Mouse (Mus musculus) spleen, adult 2 months (tissue): ENCODE measurements around the gene Arhgef15. TPM values are rescaled to one million over a fixed set of nuclear protein-coding genes. Genes with fewer than 3 reads are reported as not detected.
"Not testable (repeated sequence)": the region's sequence is repeated elsewhere in the genome, so short reads cannot be mapped to it uniquely, and the experiment has no call there.

Source experiments
- DNase-seq, 2 experiments: peaks; one replicate each; pipeline versions ENCODE4 v3.0.0 to v3.0.0-alpha.2; 2012 to 2021; ENCODE audit warnings: low spot score in 2 of 2, low read depth in 1 of 2
- H3K27ac ChIP-seq: fragments of 200-500 bp; 2 replicates; pipeline ENCODE4 v1.5.1; 2012; ENCODE audit warnings: low read length, inconsistent platforms; ENCODE audit not compliant: insufficient read depth
- H3K27me3 ChIP-seq: fragments of 200-500 bp; 2 replicates; pipeline ENCODE4 v1.6.1; 2012; ENCODE audit warnings: mild to moderate bottlenecking, moderate library complexity, low read length, inconsistent platforms; ENCODE audit not compliant: control insufficient read depth, insufficient read depth
- H3K36me3 ChIP-seq: fragments of 200-500 bp; 2 replicates; pipeline ENCODE4 v1.6.1; 2012; ENCODE audit warnings: mild to moderate bottlenecking, low read length, inconsistent platforms; ENCODE audit not compliant: control insufficient read depth, insufficient read depth
- H3K4me1 ChIP-seq: fragments of 200-500 bp; 2 replicates; pipeline ENCODE4 v1.6.1; 2011; ENCODE audit warnings: inconsistent platforms; ENCODE audit not compliant: control insufficient read depth, insufficient read depth, insufficient read length
- H3K4me3 ChIP-seq: fragments of 200-500 bp; 2 replicates; pipeline ENCODE4 v1.5.1; 2011; ENCODE audit warnings: mild to moderate bottlenecking, inconsistent platforms; ENCODE audit not compliant: insufficient read depth, insufficient read length; ENCODE audit errors: extremely low read depth
- CTCF ChIP-seq: fragments of 200-500 bp; IDR thresholded peaks from 2 replicates; pipeline ENCODE4 v1.5.1; 2011; ENCODE audit warnings: mild to moderate bottlenecking, inconsistent platforms; ENCODE audit not compliant: insufficient read depth, insufficient read length, insufficient replicate concordance; ENCODE audit errors: extremely low read depth
- POLR2A ChIP-seq: fragments of 200-500 bp; IDR thresholded peaks from 2 replicates; pipeline ENCODE4 v1.6.1; 2011; ENCODE audit warnings: low read depth, low read length, inconsistent platforms
- WGBS: fragments of 180-500 bp; shearing (Covaris S2); methylation state at CpG from one replicate; pipeline ENCODE4 v1.1.7; 2018; 5-methylcytosine and 5-hydroxymethylcytosine counted together
- polyA plus RNA-seq: library from polyadenylated mRNA; depleted of rRNA; stranded (reverse); fragments of >200 nt; gene quantifications from 2 replicates; pipeline ENCODE4 v1.2.3, GENCODE M21; 2012

The Arhgef15 gene
- polyA plus RNA-seq, 1 experiment, result 11.0 TPM

- 86% methylated on average over 7 of the region's 7 CpGs for WGBS
- Histone ChIP-seq H3K27me3 (no peaks in the 10 kb centered on the region), H3K36me3 (no peaks in the 10 kb centered on the region), H3K4me3 (no peak within 1 kb of the TSS), H3K4me1 (peaks cover 4% of the 10 kb centered on the region; the same call in 1 of the 2 replicates), H3K27ac (no peak within 1 kb of the TSS)
- DNase-seq, result no peak
- TF ChIP-seq POLR2A (no peak), CTCF (no peak)
These were observed 17.8 kb upstream of the Arhgef15 start, which contains the start of gene Rangrf for GRCm38 (mm10) chr11:68975085-68975484. Gene Rangrf (minus strand): TSS chr11:68975185.

- Histone ChIP-seq H3K36me3 (no peaks in the 10 kb centered on the region), H3K4me3 (peak overlapping the region; percentile 19; the same call in 1 of the 2 replicates), H3K4me1 (peaks cover 4% of the 10 kb centered on the region; the same call in 1 of the 2 replicates), H3K27ac (no peak overlapping the region), H3K27me3 (no peaks in the 10 kb centered on the region)
- DNase-seq, result no peak
- TF ChIP-seq POLR2A, result no peak
- no peak for TF ChIP-seq CTCF
- 67% methylated on average over 6 of the region's 6 CpGs for WGBS
These were observed 16.8 kb upstream of the Arhgef15 start for GRCm38 (mm10) chr11:68974059-68974450.

- 1% methylated on average over 38 of the region's 38 CpGs for WGBS
- not testable (repeated sequence) for H3K27ac ChIP-seq
These were observed 16.2 kb upstream of the Arhgef15 start for GRCm38 (mm10) chr11:68973250-68974058.

GRCm38 (mm10) chr11:68970232-68970631, 13.0 kb upstream of the Arhgef15 start:
- H3K36me3 ChIP-seq, result no peaks in the 10 kb centered on the region
- no peaks in the 10 kb centered on the region for H3K27me3 ChIP-seq
- TF ChIP-seq CTCF (no peak), POLR2A (no peak)
- no peak for DNase-seq
- no peak overlapping the region for H3K27ac ChIP-seq
- peaks cover 4% of the 10 kb centered on the region; the same call in 1 of the 2 replicates for H3K4me1 ChIP-seq
- 85% methylated on average over 4 of the region's 4 CpGs for WGBS
- H3K4me3 ChIP-seq, result no peak overlapping the region

More at GRCm38 (mm10) chr11:68973250-68974058, 16.2 kb upstream of the Arhgef15 start:
- not testable (repeated sequence) for H3K27me3 ChIP-seq, H3K36me3 ChIP-seq, H3K4me1 ChIP-seq
- peak overlapping the region; percentile 47 for H3K4me3 ChIP-seq
- peak; percentile 15 to 68 for DNase-seq

GRCm38 (mm10) chr11:68968752-68969151, 11.5 kb upstream of the Arhgef15 start:
- WGBS, result 97% methylated on average over 11 of the region's 11 CpGs
- no peaks in the 10 kb centered on the region for H3K36me3 ChIP-seq
- no peak for TF ChIP-seq POLR2A
- TF ChIP-seq CTCF, result no peak
- H3K4me1 ChIP-seq, result peaks cover 4% of the 10 kb centered on the region; the same call in 1 of the 2 replicates
- DNase-seq, result no peak
- H3K4me3 ChIP-seq, result no peak overlapping the region
- H3K27me3 ChIP-seq, result no peaks in the 10 kb centered on the region
- H3K27ac ChIP-seq, result no peak overlapping the region

GRCm38 (mm10) chr11:68967337-68968282, 10.3 kb upstream of the Arhgef15 start, which contains the start of gene Slc25a35:
Gene Slc25a35 (plus strand): TSS chr11:68968131.
- DNase-seq, result peak; percentile 59 to 89
- TF ChIP-seq CTCF, result no peak
- no peak for TF ChIP-seq POLR2A
- no peaks in the 10 kb centered on the region for H3K36me3 ChIP-seq
- H3K4me1 ChIP-seq, result no peaks in the 10 kb centered on the region; the same call in 1 of the 2 replicates
- 1% methylated on average over 50 of the region's 50 CpGs for WGBS
- peak within 1 kb of the TSS; percentile 65 for H3K27ac ChIP-seq
- peak within 1 kb of the TSS; percentile 69 for H3K4me3 ChIP-seq
- H3K27me3 ChIP-seq, result no peaks in the 10 kb centered on the region
